Mouse (Mus musculus) intestine, embryonic 14.5 days (tissue): ENCODE measurements at regions not wholly inside any gene's neighbourhood (a gene's known extent, or its start where the extent isn't known, plus 50 kb on each side); places are given as distances from the start of the nearest gene placed in this dataset.
A peak's percentile ranks its signal among the peaks of the same experiment; 100 is the strongest.

Experiments
- ATAC-seq: fragments of 200-750 bp; cut with Nextera tagmentation; replicated peaks from 2 replicates; pipeline ENCODE4 v1.8.0; 2017; ENCODE audit warnings: low read depth, moderate number of reproducible peaks, moderate TSS enrichment, moderate library complexity; ENCODE audit not compliant: low FRiP score, low TSS enrichment
- DNase-seq: peaks from one replicate; pipeline ENCODE4 v3.0.0-alpha.2; 2018; ENCODE audit warnings: low spot score
- H3K27ac ChIP-seq: fragments of 300-500 bp; sonication (generic); 2 replicates; pipeline ENCODE4 v1.5.1; 2014; ENCODE audit warnings: low read depth, mild to moderate bottlenecking, control low read depth
- H3K27me3 ChIP-seq: fragments of 300-500 bp; sonication (generic); replicated peaks from 2 replicates; pipeline ENCODE4 v1.6.1; 2014; ENCODE audit warnings: low read length, control low read depth; ENCODE audit not compliant: control insufficient read depth, insufficient read depth
- H3K36me3 ChIP-seq: fragments of 300-500 bp; sonication (generic); 2 replicates; pipeline ENCODE4 v1.6.1; 2014; ENCODE audit warnings: low read length, control low read depth; ENCODE audit not compliant: control insufficient read depth, insufficient read depth
- H3K4me1 ChIP-seq: fragments of 300-500 bp; sonication (generic); replicated peaks from 2 replicates; pipeline ENCODE4 v1.6.1; 2014; ENCODE audit warnings: low read length, control low read depth, mixed read lengths; ENCODE audit not compliant: control insufficient read depth, insufficient read depth
- H3K4me2 ChIP-seq: fragments of 300-500 bp; sonication (generic); 2 replicates; pipeline ENCODE4 v1.6.1; 2014; ENCODE audit warnings: low read length
- H3K4me3 ChIP-seq: fragments of 300-500 bp; sonication (generic); 2 replicates; pipeline ENCODE4 v1.5.1; 2014; ENCODE audit warnings: low read depth, low read length, control low read depth, mixed read lengths
- H3K9ac ChIP-seq: fragments of 300-500 bp; sonication (generic); 2 replicates; pipeline ENCODE4 v1.6.1; 2014; ENCODE audit warnings: mild to moderate bottlenecking, low read length
- H3K9me3 ChIP-seq: fragments of 300-500 bp; sonication (generic); 2 replicates; pipeline ENCODE4 v1.6.1; 2016; ENCODE audit warnings: low read length, control low read depth; ENCODE audit not compliant: control insufficient read depth
- WGBS: fragments of 180-500 bp; shearing (Covaris S2); extraction: QIAGEN DNeasy Blood & Tissue Kit; methylation state at CpG from one replicate; pipeline ENCODE4 v1.1.7; 2014; 5-methylcytosine and 5-hydroxymethylcytosine counted together

GRCm38 (mm10) chr1:154255971-154256370, 55.0 kb downstream of the Zfp648 start:
- Histone ChIP-seq H3K9me3 (no peaks in the 10 kb centered on the region), H3K27me3 (no peaks in the 10 kb centered on the region), H3K27ac (no peak overlapping the region), H3K4me1 (no peaks in the 10 kb centered on the region), H3K36me3 (no peaks in the 10 kb centered on the region), H3K4me2 (no peak overlapping the region), H3K9ac (no peak overlapping the region), H3K4me3 (no peak overlapping the region)
- WGBS, result 71% methylated on average over 1 of the region's 1 CpGs
- ATAC-seq, result no peak
- DNase-seq, result no peak

GRCm38 (mm10) chr1:154256811-154257210, 55.8 kb downstream of the Zfp648 start:
- H3K27me3 ChIP-seq, result no peaks in the 10 kb centered on the region
- no peak overlapping the region for H3K9ac ChIP-seq
- no peak overlapping the region for H3K4me2 ChIP-seq
- 86% methylated on average over 15 of the region's 15 CpGs for WGBS
- H3K4me1 ChIP-seq, result no peaks in the 10 kb centered on the region
- H3K9me3 ChIP-seq, result no peaks in the 10 kb centered on the region
- no peak overlapping the region for H3K4me3 ChIP-seq
- DNase-seq (no peak), ATAC-seq (no peak)
- no peak overlapping the region for H3K27ac ChIP-seq
- H3K36me3 ChIP-seq, result no peaks in the 10 kb centered on the region

DNA sequence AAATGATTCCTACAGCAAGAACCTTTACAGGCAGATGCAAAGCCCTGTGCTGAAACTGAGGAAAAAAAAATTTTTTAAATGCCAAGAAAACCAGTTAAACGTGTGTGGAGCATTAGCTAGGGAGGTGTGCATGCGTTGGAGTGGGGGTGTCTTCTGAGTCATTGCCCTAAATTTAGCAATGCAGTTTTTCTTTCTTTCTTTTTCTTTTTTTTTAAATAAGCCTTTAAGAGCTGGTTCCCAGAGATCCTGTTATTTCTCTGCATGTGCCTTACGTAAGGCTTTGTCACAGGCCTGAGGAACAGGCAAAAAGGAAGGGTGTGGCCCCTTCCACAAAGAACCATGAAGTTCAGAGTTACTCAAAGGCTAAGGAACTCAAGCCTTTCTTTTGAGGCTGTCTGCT, 57.5 kb downstream of the Zfp648 start:
- 74% methylated on average over 3 of the region's 3 CpGs for WGBS
- H3K27ac ChIP-seq, result no peak overlapping the region
- no peaks in the 10 kb centered on the region for H3K9me3 ChIP-seq
- H3K9ac ChIP-seq, result no peak overlapping the region
- H3K4me2 ChIP-seq, result no peak overlapping the region
- no peaks in the 10 kb centered on the region for H3K4me1 ChIP-seq
- H3K36me3 ChIP-seq, result no peaks in the 10 kb centered on the region
- H3K27me3 ChIP-seq, result no peaks in the 10 kb centered on the region
- DNase-seq (no peak), ATAC-seq (no peak)
- no peak overlapping the region for H3K4me3 ChIP-seq

GRCm38 (mm10) chr1:154260393-154260792, 59.4 kb downstream of the Zfp648 start:
- DNase-seq (no peak), ATAC-seq (no peak)
- no peaks in the 10 kb centered on the region for H3K9me3 ChIP-seq
- H3K9ac ChIP-seq, result no peak overlapping the region
- no peak overlapping the region for H3K4me2 ChIP-seq
- WGBS, result 84% methylated on average over 5 of the region's 5 CpGs
- H3K36me3 ChIP-seq, result no peaks in the 10 kb centered on the region
- no peaks in the 10 kb centered on the region for H3K4me1 ChIP-seq
- H3K4me3 ChIP-seq, result no peak overlapping the region
- H3K27me3 ChIP-seq, result no peaks in the 10 kb centered on the region
- no peak overlapping the region for H3K27ac ChIP-seq

DNA sequence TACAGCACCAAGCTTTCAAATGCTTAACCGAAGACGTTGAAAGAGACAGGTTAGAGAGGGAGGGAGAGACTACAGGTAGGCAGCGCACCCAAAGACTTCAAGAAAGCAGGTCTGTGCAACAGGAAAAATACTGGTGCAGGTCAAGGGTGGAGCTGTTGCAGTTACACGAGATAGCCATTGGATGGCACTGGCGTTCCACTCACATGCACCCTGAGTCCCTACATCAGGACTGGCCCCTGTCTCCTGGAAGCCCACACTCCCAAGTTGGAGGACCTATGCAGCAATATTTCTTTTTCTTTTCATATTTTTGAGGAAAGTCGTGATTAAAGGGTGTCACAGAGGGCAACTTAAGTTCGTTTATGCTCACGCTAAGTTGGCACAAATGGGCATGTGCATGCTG, 80.5 kb downstream of the Zfp648 start:
- Histone ChIP-seq H3K27ac (no peak overlapping the region), H3K9me3 (no peaks in the 10 kb centered on the region), H3K36me3 (no peaks in the 10 kb centered on the region), H3K4me3 (no peak overlapping the region), H3K9ac (no peak overlapping the region), H3K4me2 (no peak overlapping the region), H3K27me3 (no peaks in the 10 kb centered on the region), H3K4me1 (no peaks in the 10 kb centered on the region; the same call in 1 of the 2 replicates)
- DNase-seq (peak; percentile 71), ATAC-seq (0 out of 2 replicates have a peak, but pooled peaks have one; percentile 55)
- 19% methylated on average over 8 of the region's 8 CpGs for WGBS

GRCm38 (mm10) chr1:154286080-154286479, 85.1 kb downstream of the Zfp648 start:
- Histone ChIP-seq H3K4me3 (no peak overlapping the region), H3K9me3 (no peaks in the 10 kb centered on the region), H3K4me2 (no peak overlapping the region), H3K36me3 (no peaks in the 10 kb centered on the region), H3K27ac (no peak overlapping the region), H3K27me3 (no peaks in the 10 kb centered on the region), H3K9ac (no peak overlapping the region), H3K4me1 (no peaks in the 10 kb centered on the region; the same call in 1 of the 2 replicates)
- DNase-seq (no peak), ATAC-seq (no peak)
- WGBS, result 62% methylated on average over 4 of the region's 4 CpGs

GRCm38 (mm10) chr1:154292729-154293128, 91.7 kb downstream of the Zfp648 start:
- no peaks in the 10 kb centered on the region for H3K36me3 ChIP-seq
- H3K9ac ChIP-seq, result no peak overlapping the region
- no peaks in the 10 kb centered on the region for H3K27me3 ChIP-seq
- H3K4me3 ChIP-seq, result no peak overlapping the region
- WGBS, result 61% methylated on average over 4 of the region's 4 CpGs
- no peaks in the 10 kb centered on the region for H3K4me1 ChIP-seq
- no peak overlapping the region for H3K4me2 ChIP-seq
- no peaks in the 10 kb centered on the region for H3K9me3 ChIP-seq
- ATAC-seq (no peak), DNase-seq (no peak)
- H3K27ac ChIP-seq, result no peak overlapping the region

DNA sequence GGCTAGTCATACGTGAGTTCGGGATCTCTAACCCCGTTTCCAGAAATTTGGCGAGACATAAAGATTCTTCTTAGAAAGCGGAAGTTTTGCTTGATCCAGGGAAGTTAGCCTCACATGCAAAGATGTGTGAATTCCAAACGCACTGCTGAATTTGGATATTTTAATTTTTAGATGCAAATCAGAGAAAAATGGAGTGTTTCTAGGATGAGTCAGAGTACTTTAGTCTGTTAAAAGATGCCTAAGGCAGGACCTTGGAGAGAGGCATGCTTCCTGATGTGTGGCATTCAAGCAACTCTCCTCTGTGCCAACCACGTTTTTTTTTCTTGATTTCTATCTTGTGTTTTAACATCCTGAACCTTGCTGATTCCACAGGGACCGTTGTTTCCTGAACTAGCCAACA, 95.1 kb downstream of the Zfp648 start:
- Histone ChIP-seq H3K36me3 (no peaks in the 10 kb centered on the region), H3K9me3 (no peaks in the 10 kb centered on the region), H3K27me3 (no peaks in the 10 kb centered on the region), H3K4me2 (no peak overlapping the region), H3K4me1 (no peaks in the 10 kb centered on the region), H3K4me3 (no peak overlapping the region), H3K27ac (no peak overlapping the region), H3K9ac (no peak overlapping the region)
- ATAC-seq (no peak), DNase-seq (no peak)
- WGBS, result 88% methylated on average over 8 of the region's 8 CpGs

GRCm38 (mm10) chr1:154299866-154300265, 98.9 kb downstream of the Zfp648 start:
- Histone ChIP-seq H3K36me3 (no peaks in the 10 kb centered on the region), H3K27me3 (no peaks in the 10 kb centered on the region), H3K9me3 (no peaks in the 10 kb centered on the region), H3K9ac (no peak overlapping the region), H3K4me1 (no peaks in the 10 kb centered on the region), H3K27ac (no peak overlapping the region), H3K4me2 (no peak overlapping the region), H3K4me3 (no peak overlapping the region)
- ATAC-seq (no peak), DNase-seq (no peak)
- WGBS, result 72% methylated on average over 4 of the region's 4 CpGs
